Mouse (Mus musculus): ENCODE results near the gene Plac1. TPM values are rescaled to one million over a fixed set of nuclear protein-coding genes. Genes with fewer than 3 reads are reported as not detected.

Plac1 gene
- polyA plus RNA-seq, 1 experiment from 2014 or later, result 6.6 TPM

GRCm38 (mm10) chrX:53123562-53123961 lies 116.3 kb downstream of the Plac1 start:
- Histone ChIP-seq H3K4me3 (ENCODE audit: low read depth, low read length) (no peak overlapping the region), H3K4me2 (ENCODE audit: low read depth, low read length) (no peak overlapping the region), H3K4me1 (ENCODE audit: control insufficient read depth, insufficient read depth, low read length) (no peaks in the 10 kb centered on the region), H3K27me3 (ENCODE audit: control insufficient read depth, insufficient read depth, low read length) (no peaks in the 10 kb centered on the region), H3K27ac (replicated peaks; ENCODE audit: low read depth, low read length) (no peak overlapping the region), H3K9me3 (replicated peaks; ENCODE audit: control insufficient read depth, low read length) (no peaks in the 10 kb centered on the region), H3K36me3 (replicated peaks; ENCODE audit: control insufficient read depth, insufficient read depth, low read depth, low read length) (no peaks in the 10 kb centered on the region), H3K9ac (replicated peaks; ENCODE audit: low read length) (no peak overlapping the region)
- no peak for ATAC-seq (replicated peaks; ENCODE audit: insufficient number of reproducible peaks, low FRiP score, low TSS enrichment, low read depth)
- WGBS, result 70% methylated on average over 1 of the region's 1 CpGs
- no peak for DNase-seq (ENCODE audit: low spot score)

GRCm38 (mm10) chrX:53118631-53119030 lies 121.3 kb downstream of the Plac1 start:
- whole genome bisulfite sequencing, result 71% methylated on average over 6 of the region's 6 CpGs
- DNase-seq (ENCODE audit: low spot score), result no peak
- Histone ChIP-seq H3K27me3 (ENCODE audit: control insufficient read depth, insufficient read depth, low read length) (no peaks in the 10 kb centered on the region), H3K36me3 (replicated peaks; ENCODE audit: control insufficient read depth, insufficient read depth, low read depth, low read length) (no peaks in the 10 kb centered on the region), H3K4me1 (ENCODE audit: control insufficient read depth, insufficient read depth, low read length) (no peaks in the 10 kb centered on the region), H3K9ac (replicated peaks; ENCODE audit: low read length) (no peak overlapping the region), H3K4me2 (ENCODE audit: low read depth, low read length) (no peak overlapping the region), H3K4me3 (ENCODE audit: low read depth, low read length) (no peak overlapping the region), H3K27ac (replicated peaks; ENCODE audit: low read depth, low read length) (no peak overlapping the region), H3K9me3 (replicated peaks; ENCODE audit: control insufficient read depth, low read length) (no peaks in the 10 kb centered on the region)
- no peak for ATAC-seq (replicated peaks; ENCODE audit: insufficient number of reproducible peaks, low FRiP score, low TSS enrichment, low read depth)

GRCm38 (mm10) chrX:53118019-53118418 lies 121.9 kb downstream of the Plac1 start:
- Histone ChIP-seq H3K4me3 (ENCODE audit: low read depth, low read length) (no peak overlapping the region), H3K9me3 (replicated peaks; ENCODE audit: control insufficient read depth, low read length) (no peaks in the 10 kb centered on the region), H3K9ac (replicated peaks; ENCODE audit: low read length) (no peak overlapping the region), H3K4me1 (ENCODE audit: control insufficient read depth, insufficient read depth, low read length) (no peaks in the 10 kb centered on the region), H3K27ac (replicated peaks; ENCODE audit: low read depth, low read length) (no peak overlapping the region), H3K27me3 (ENCODE audit: control insufficient read depth, insufficient read depth, low read length) (no peaks in the 10 kb centered on the region), H3K4me2 (ENCODE audit: low read depth, low read length) (no peak overlapping the region), H3K36me3 (replicated peaks; ENCODE audit: control insufficient read depth, insufficient read depth, low read depth, low read length) (no peaks in the 10 kb centered on the region)
- DNase-seq (ENCODE audit: low spot score) (no peak), ATAC-seq (replicated peaks; ENCODE audit: insufficient number of reproducible peaks, low FRiP score, low TSS enrichment, low read depth) (no peak)

GRCm38 (mm10) chrX:53114994-53115393 lies 124.9 kb downstream of the Plac1 start:
- no peak overlapping the region for H3K27ac ChIP-seq (replicated peaks; ENCODE audit: low read depth, low read length)
- no peaks in the 10 kb centered on the region for H3K9me3 ChIP-seq (replicated peaks; ENCODE audit: control insufficient read depth, low read length)
- no peak for DNase-seq (ENCODE audit: low spot score)
- H3K36me3 ChIP-seq (replicated peaks; ENCODE audit: control insufficient read depth, insufficient read depth, low read depth, low read length), result no peaks in the 10 kb centered on the region
- ATAC-seq (replicated peaks; ENCODE audit: insufficient number of reproducible peaks, low FRiP score, low TSS enrichment, low read depth), result no peak; the same call in 1 of the 2 replicates
- no peak overlapping the region for H3K4me3 ChIP-seq (ENCODE audit: low read depth, low read length)
- no peaks in the 10 kb centered on the region for H3K4me1 ChIP-seq (ENCODE audit: control insufficient read depth, insufficient read depth, low read length)
- H3K9ac ChIP-seq (replicated peaks; ENCODE audit: low read length), result no peak overlapping the region
- 70% methylated on average over 7 of the region's 7 CpGs for WGBS
- H3K4me2 ChIP-seq (ENCODE audit: low read depth, low read length), result no peak overlapping the region
- no peaks in the 10 kb centered on the region for H3K27me3 ChIP-seq (ENCODE audit: control insufficient read depth, insufficient read depth, low read length)

GRCm38 (mm10) chrX:53110142-53110541 lies 129.8 kb downstream of the Plac1 start:
- H3K27ac ChIP-seq (replicated peaks; ENCODE audit: low read depth, low read length), result no peak overlapping the region
- no peak overlapping the region for H3K4me2 ChIP-seq (ENCODE audit: low read depth, low read length)
- no peak for DNase-seq (ENCODE audit: low spot score)
- H3K4me3 ChIP-seq (ENCODE audit: low read depth, low read length), result no peak overlapping the region
- H3K27me3 ChIP-seq (ENCODE audit: control insufficient read depth, insufficient read depth, low read length), result no peaks in the 10 kb centered on the region
- H3K36me3 ChIP-seq (replicated peaks; ENCODE audit: control insufficient read depth, insufficient read depth, low read depth, low read length), result no peaks in the 10 kb centered on the region
- 93% methylated on average over 4 of the region's 4 CpGs for WGBS
- H3K9ac ChIP-seq (replicated peaks; ENCODE audit: low read length), result no peak overlapping the region
- H3K9me3 ChIP-seq (replicated peaks; ENCODE audit: control insufficient read depth, low read length), result no peaks in the 10 kb centered on the region
- no peaks in the 10 kb centered on the region for H3K4me1 ChIP-seq (ENCODE audit: control insufficient read depth, insufficient read depth, low read length)
- no peak for ATAC-seq (replicated peaks; ENCODE audit: insufficient number of reproducible peaks, low FRiP score, low TSS enrichment, low read depth)

- Histone ChIP-seq H3K4me1 (ENCODE audit: control insufficient read depth, insufficient read depth, low read length) (no peaks in the 10 kb centered on the region), H3K4me2 (ENCODE audit: low read depth, low read length) (no peak overlapping the region), H3K9ac (replicated peaks; ENCODE audit: low read length) (no peak overlapping the region), H3K4me3 (ENCODE audit: low read depth, low read length) (no peak overlapping the region), H3K9me3 (replicated peaks; ENCODE audit: control insufficient read depth, low read length) (no peaks in the 10 kb centered on the region), H3K27ac (replicated peaks; ENCODE audit: low read depth, low read length) (no peak overlapping the region), H3K27me3 (ENCODE audit: control insufficient read depth, insufficient read depth, low read length) (no peaks in the 10 kb centered on the region), H3K36me3 (replicated peaks; ENCODE audit: control insufficient read depth, insufficient read depth, low read depth, low read length) (no peaks in the 10 kb centered on the region)
- DNase-seq (ENCODE audit: low spot score), result no peak
- ATAC-seq (replicated peaks; ENCODE audit: insufficient number of reproducible peaks, low FRiP score, low TSS enrichment, low read depth), result no peak
- WGBS, result 86% methylated on average over 2 of the region's 2 CpGs
Observed at GRCm38 (mm10) chrX:53107127-53107526, 132.8 kb downstream of the Plac1 start.

- Histone ChIP-seq H3K36me3 (replicated peaks; ENCODE audit: control insufficient read depth, insufficient read depth, low read depth, low read length) (no peaks in the 10 kb centered on the region), H3K9me3 (replicated peaks; ENCODE audit: control insufficient read depth, low read length) (no peaks in the 10 kb centered on the region), H3K27ac (replicated peaks; ENCODE audit: low read depth, low read length) (no peak overlapping the region), H3K4me1 (ENCODE audit: control insufficient read depth, insufficient read depth, low read length) (no peaks in the 10 kb centered on the region), H3K4me2 (ENCODE audit: low read depth, low read length) (no peak overlapping the region), H3K4me3 (ENCODE audit: low read depth, low read length) (no peak overlapping the region), H3K27me3 (ENCODE audit: control insufficient read depth, insufficient read depth, low read length) (no peaks in the 10 kb centered on the region), H3K9ac (replicated peaks; ENCODE audit: low read length) (no peak overlapping the region)
- DNase-seq (ENCODE audit: low spot score), result no peak
- 57% methylated on average over 2 of the region's 2 CpGs for WGBS
- no peak for ATAC-seq (replicated peaks; ENCODE audit: insufficient number of reproducible peaks, low FRiP score, low TSS enrichment, low read depth)
Observed at GRCm38 (mm10) chrX:53101165-53101564, 138.7 kb downstream of the Plac1 start.

- DNase-seq (ENCODE audit: low spot score), result no peak
- ATAC-seq (replicated peaks; ENCODE audit: insufficient number of reproducible peaks, low FRiP score, low TSS enrichment, low read depth), result no peak
- H3K4me2 ChIP-seq (ENCODE audit: low read depth, low read length), result no peak overlapping the region
- WGBS, result 77% methylated on average over 7 of the region's 7 CpGs
- H3K27ac ChIP-seq (replicated peaks; ENCODE audit: low read depth, low read length), result no peak overlapping the region
- no peak overlapping the region for H3K9ac ChIP-seq (replicated peaks; ENCODE audit: low read length)
- H3K9me3 ChIP-seq (replicated peaks; ENCODE audit: control insufficient read depth, low read length), result no peaks in the 10 kb centered on the region
- H3K27me3 ChIP-seq (ENCODE audit: control insufficient read depth, insufficient read depth, low read length), result no peaks in the 10 kb centered on the region
- H3K4me3 ChIP-seq (ENCODE audit: low read depth, low read length), result no peak overlapping the region
- H3K4me1 ChIP-seq (ENCODE audit: control insufficient read depth, insufficient read depth, low read length), result no peaks in the 10 kb centered on the region
- H3K36me3 ChIP-seq (replicated peaks; ENCODE audit: control insufficient read depth, insufficient read depth, low read depth, low read length), result no peaks in the 10 kb centered on the region
Observed at GRCm38 (mm10) chrX:53099951-53100350, 140.0 kb downstream of the Plac1 start.
